Mouse (Mus musculus): ENCODE data around the gene Tmem45a2. TPM values are rescaled to one million over a fixed set of nuclear protein-coding genes. Genes with fewer than 3 reads are reported as not detected.

The Tmem45a2 gene
- polyA plus RNA-seq (2012; rRNA removed), result not detected in 2 replicates

DNA sequence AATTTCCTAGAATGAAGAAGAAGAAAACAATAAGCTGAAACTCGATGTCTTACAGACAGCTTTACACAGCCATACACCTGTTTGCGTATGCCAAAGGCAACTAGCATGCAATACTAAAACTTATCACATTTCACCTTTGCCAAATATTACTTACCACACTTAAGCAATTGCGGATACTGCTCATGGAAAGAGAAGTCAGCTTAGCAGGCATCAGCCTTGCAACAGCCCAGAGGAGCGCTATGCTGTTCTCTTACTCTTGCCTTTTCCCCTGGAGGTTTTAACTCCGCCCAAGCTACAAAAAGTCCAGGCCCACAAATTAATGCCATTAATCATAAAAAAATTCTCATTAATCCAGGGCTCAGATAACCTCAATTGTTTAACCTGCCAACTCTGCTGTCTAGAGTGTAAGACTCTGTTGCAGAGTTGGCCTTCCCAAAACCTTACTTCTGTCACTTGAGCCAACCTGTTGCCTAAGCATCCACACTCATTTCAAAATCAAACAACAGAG is at the start of gene Tmem45a2:
TSS of gene Tmem45a2 (minus strand) at position 241 of the 508 bp plus-strand sequence.

Other genes starting within 250 kb of the Tmem45a2 start
- gene Tmem45a, start 185.2 kb downstream of the Tmem45a2 start, polyA plus RNA-seq (2012; rRNA removed), result 2.5 and 7.6 TPM in 2 replicates
- gene Lnp1, start 143.3 kb downstream of the Tmem45a2 start, polyA plus RNA-seq (2012; rRNA removed), result 0.09 TPM in 1 of 2 replicates, not detected in the other
- 46.2 and 50.4 TPM in 2 replicates for gene Tomm70a, start 50.3 kb upstream of the Tmem45a2 start, polyA plus RNA-seq (2012; rRNA removed)
- 22.7 and 25.1 TPM in 2 replicates for gene Nit2, start 96.0 kb upstream of the Tmem45a2 start, polyA plus RNA-seq (2012; rRNA removed)
- 50.6 and 56.0 TPM in 2 replicates for gene Tbc1d23, start 160.1 kb upstream of the Tmem45a2 start, polyA plus RNA-seq (2012; rRNA removed)
- 1.2 and 1.3 TPM in 2 replicates for gene Tmem30c, start 221.5 kb upstream of the Tmem45a2 start, polyA plus RNA-seq (2012; rRNA removed)

Measured in central nervous system, embryonic 14 days (tissue).